Mouse (Mus musculus) lung, postnatal 0 days (tissue): Measurements from ENCODE around the gene Tns3.

Experiments used
- CTCF ChIP-seq: IDR thresholded peaks from 2 replicates; pipeline ENCODE4 v1.5.1; 2016; ENCODE audit warnings: antibody characterized with exemption, mild to moderate bottlenecking
- EP300 ChIP-seq: IDR thresholded peaks from 2 replicates; pipeline ENCODE4 v1.6.1; 2016; ENCODE audit warnings: antibody characterized with exemption, mild to moderate bottlenecking, control low read depth

DNA sequence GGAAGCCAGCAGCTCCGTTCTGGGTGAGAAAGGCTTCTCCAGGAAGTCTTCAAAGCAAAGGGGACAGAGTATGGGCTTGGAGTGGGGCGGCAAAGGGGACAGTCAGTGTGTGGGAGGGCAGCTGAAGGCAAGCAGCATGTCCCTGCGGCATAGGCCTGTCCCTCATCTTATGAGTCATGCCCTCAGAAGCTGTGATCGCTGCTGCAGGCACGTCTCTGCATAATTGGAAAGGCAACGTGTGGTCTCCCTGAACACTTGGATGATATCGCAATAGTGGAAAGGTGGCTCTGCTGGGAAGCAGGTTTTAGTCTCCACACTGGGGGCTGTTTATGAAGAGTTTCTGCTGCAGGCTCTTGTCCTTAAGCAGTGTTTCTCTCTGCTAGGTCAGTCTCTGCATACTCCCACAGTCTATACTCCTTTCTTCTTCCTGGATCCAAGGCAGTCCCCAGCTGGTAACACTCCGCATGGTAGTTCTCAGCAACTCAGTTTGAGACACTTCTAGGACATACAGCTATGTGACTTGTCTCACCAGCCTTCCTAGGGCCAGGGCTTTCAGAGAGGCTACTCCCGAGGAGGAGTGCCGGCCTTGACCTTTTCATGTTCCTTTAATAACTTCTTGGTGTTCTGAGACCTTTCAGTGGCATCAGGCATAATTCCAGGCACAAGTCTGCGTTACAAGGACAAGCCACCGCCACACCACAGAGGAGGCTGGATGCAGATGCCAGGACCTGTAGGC lies 14.1 kb upstream of the Tns3 start:
- TF ChIP-seq CTCF (no peak), EP300 (peak; percentile 30; the same call in 1 of the 2 replicates)
